Comparison of ENCODE assay signal across 9 mouse cellular contexts in genomic region chr7:4900523-4900851, GRCm38 (mm10). TPM values are rescaled to one million over a fixed set of nuclear protein-coding genes. Genes with fewer than 3 reads are reported as not detected.
DNase-seq lines count a peak whose midpoint lies in the region; ATAC-seq lines count a peak whose summit lies in the region.
"Had no signal": no experiment of that assay in that cellular context is flagged by ENCODE, and none has a peak within 500 bp of the region (broad histone marks: within the 10 kb centered on the region; RNA-seq: fewer than 3 reads in every experiment).

No protein-coding gene starts in this region.

- 0 out of 2 replicates have a peak overlapping the region, but pooled peaks have one; percentile 25 for H3K4me3 ChIP-seq in intestine, embryonic 14.5 days (ENCODE audit: low read depth, low read length)
- H3K4me3 ChIP-seq in intestine, embryonic 16.5 days (ENCODE audit: low read length): no peak overlapping the region
- peak overlapping the region; percentile 47 for H3K4me3 ChIP-seq in embryonic facial prominence, embryonic 10.5 days
- H3K4me3 ChIP-seq in hindbrain, embryonic 16.5 days (ENCODE audit: low read length): peak overlapping the region; percentile 33
- H3K4me3 ChIP-seq in midbrain, embryonic 14.5 days (replicated peaks; ENCODE audit: low read depth, low read length): peak overlapping the region; percentile 31

- ATAC-seq in intestine, embryonic 14.5 days (replicated peaks; ENCODE audit: low FRiP score, low TSS enrichment, low read depth): no peak
- ATAC-seq in intestine, embryonic 16.5 days: no peak
- peak; percentile 19 for ATAC-seq in hindbrain, embryonic 16.5 days
- no peak for ATAC-seq in midbrain, embryonic 14.5 days (ENCODE audit: low FRiP score, low TSS enrichment)

- DNase-seq in intestine, embryonic 14.5 days (ENCODE audit: low spot score): no peak
- no peak for DNase-seq in embryonic facial prominence, embryonic 10.5 days (ENCODE audit: low spot score)
- DNase-seq in midbrain, embryonic 14.5 days: no peak
- DNase-seq in retina, embryonic 14.5 days (ENCODE audit: low spot score): no peak
- DNase-seq in spleen, adult 18-20 months: no peak
- no peak for DNase-seq in layer of hippocampus, adult 9-10 months (ENCODE audit: low spot score)

- peak overlapping the region; percentile 59 for H3K4me2 ChIP-seq in intestine, embryonic 14.5 days (ENCODE audit: low read length)
- H3K4me2 ChIP-seq in intestine, embryonic 16.5 days (ENCODE audit: low read depth, low read length): no peak overlapping the region
- peak overlapping the region; percentile 76 for H3K4me2 ChIP-seq in hindbrain, embryonic 16.5 days (ENCODE audit: low read length)
- H3K4me2 ChIP-seq in midbrain, embryonic 14.5 days (ENCODE audit: low read length): peak overlapping the region; percentile 57

- H3K9me3 ChIP-seq in intestine, embryonic 14.5 days (ENCODE audit: control insufficient read depth, low read length): 0 out of 2 replicates have a peak, but pooled peaks cover 3% of the 10 kb centered on the region
- H3K9me3 ChIP-seq in intestine, embryonic 16.5 days (ENCODE audit: control insufficient read depth, low read length): no peaks in the 10 kb centered on the region; the same call in 1 of the 2 replicates
- peaks cover 6% of the 10 kb centered on the region for H3K9me3 ChIP-seq in embryonic facial prominence, embryonic 10.5 days
- peaks cover 3% of the 10 kb centered on the region; the same call in 1 of the 2 replicates for H3K9me3 ChIP-seq in hindbrain, embryonic 16.5 days (ENCODE audit: control insufficient read depth, low read length)
- H3K9me3 ChIP-seq in midbrain, embryonic 14.5 days (ENCODE audit: control insufficient read depth, low read length): 0 out of 2 replicates have a peak, but pooled peaks cover 3% of the 10 kb centered on the region

- H3K4me1 ChIP-seq in intestine, embryonic 14.5 days (replicated peaks; ENCODE audit: control insufficient read depth, insufficient read depth, low read length): 0 out of 2 replicates have a peak, but pooled peaks cover 5% of the 10 kb centered on the region
- H3K4me1 ChIP-seq in intestine, embryonic 16.5 days (ENCODE audit: control insufficient read depth, insufficient read depth, low read length): no peaks in the 10 kb centered on the region
- H3K4me1 ChIP-seq in embryonic facial prominence, embryonic 10.5 days: peaks cover 22% of the 10 kb centered on the region
- peaks cover 10% of the 10 kb centered on the region for H3K4me1 ChIP-seq in hindbrain, embryonic 16.5 days (ENCODE audit: control insufficient read depth, insufficient read depth, low read depth, low read length)
- H3K4me1 ChIP-seq in midbrain, embryonic 14.5 days (ENCODE audit: control insufficient read depth, insufficient read depth, low read length): peaks cover 3% of the 10 kb centered on the region; the same call in 1 of the 2 replicates

- H3K36me3 ChIP-seq in intestine, embryonic 14.5 days (ENCODE audit: control insufficient read depth, insufficient read depth, low read length): no peaks in the 10 kb centered on the region
- H3K36me3 ChIP-seq in intestine, embryonic 16.5 days (ENCODE audit: control insufficient read depth, insufficient read depth, low read length): no peaks in the 10 kb centered on the region
- no peaks in the 10 kb centered on the region for H3K36me3 ChIP-seq in embryonic facial prominence, embryonic 10.5 days (replicated peaks)
- no peaks in the 10 kb centered on the region for H3K36me3 ChIP-seq in hindbrain, embryonic 16.5 days (ENCODE audit: control insufficient read depth, insufficient read depth, low read length)
- H3K36me3 ChIP-seq in midbrain, embryonic 14.5 days (ENCODE audit: control insufficient read depth, insufficient read depth, low read length): no peaks in the 10 kb centered on the region

- no peak overlapping the region for H3K27ac ChIP-seq in intestine, embryonic 14.5 days (ENCODE audit: low read depth)
- no peak overlapping the region for H3K27ac ChIP-seq in intestine, embryonic 16.5 days (ENCODE audit: low read length)
- no peak overlapping the region for H3K27ac ChIP-seq in embryonic facial prominence, embryonic 10.5 days (replicated peaks)
- H3K27ac ChIP-seq in hindbrain, embryonic 16.5 days (ENCODE audit: low read depth, low read length): 0 out of 2 replicates have a peak overlapping the region, but pooled peaks have one; percentile 17
- H3K27ac ChIP-seq in midbrain, embryonic 14.5 days (replicated peaks; ENCODE audit: low read depth, low read length): no peak overlapping the region

- H3K9ac ChIP-seq in intestine, embryonic 14.5 days (ENCODE audit: low read length): no peak overlapping the region
- H3K9ac ChIP-seq in intestine, embryonic 16.5 days (ENCODE audit: low read depth, low read length): no peak overlapping the region
- no peak overlapping the region; the same call in 1 of the 2 replicates for H3K9ac ChIP-seq in hindbrain, embryonic 16.5 days (ENCODE audit: low read depth, low read length)
- H3K9ac ChIP-seq in midbrain, embryonic 14.5 days (replicated peaks; ENCODE audit: low read length): no peak overlapping the region

- 0 out of 2 replicates have a peak, but pooled peaks cover 2% of the 10 kb centered on the region for H3K27me3 ChIP-seq in intestine, embryonic 14.5 days (replicated peaks; ENCODE audit: control insufficient read depth, insufficient read depth, low read length)
- H3K27me3 ChIP-seq in intestine, embryonic 16.5 days (replicated peaks; ENCODE audit: control insufficient read depth, insufficient read depth, low read length): no peaks in the 10 kb centered on the region; the same call in 1 of the 2 replicates
- peaks cover 32% of the 10 kb centered on the region for H3K27me3 ChIP-seq in embryonic facial prominence, embryonic 10.5 days (replicated peaks; ENCODE audit: low read depth, poor library complexity, severe bottlenecking)
- H3K27me3 ChIP-seq in hindbrain, embryonic 16.5 days (replicated peaks; ENCODE audit: control insufficient read depth, insufficient read depth, low read length): no peaks in the 10 kb centered on the region
- H3K27me3 ChIP-seq in midbrain, embryonic 14.5 days (ENCODE audit: control insufficient read depth, insufficient read depth, low read length): no peaks in the 10 kb centered on the region

- WGBS in intestine, embryonic 14.5 days: 27% methylated on average over 11 of the region's 11 CpGs
- 35% methylated on average over 11 of the region's 11 CpGs for WGBS in intestine, embryonic 16.5 days
- 19% methylated on average over 11 of the region's 11 CpGs for WGBS in embryonic facial prominence, embryonic 10.5 days
- 21% methylated on average over 11 of the region's 11 CpGs for WGBS in hindbrain, embryonic 16.5 days
- 19% methylated on average over 11 of the region's 11 CpGs for WGBS in midbrain, embryonic 14.5 days

RNA-seq across cellular contexts. Expression of gene Gm36210, which starts 5.8 kb away (rescaled TPM):
- not detected in 2 replicates for polyA plus RNA-seq in intestine, embryonic 14.5 days (2014; fragmentation: Nextera tagmentation; extraction: Ambion mirVana)
- not detected in 2 replicates for polyA plus RNA-seq in intestine, embryonic 16.5 days (2015; fragmentation: Nextera tagmentation; extraction: Ambion mirVana)
- polyA plus RNA-seq in embryonic facial prominence, embryonic 10.5 days (2016; fragmentation: Nextera tagmentation; extraction: Ambion mirVana): 0.22 TPM in 1 of 2 replicates, not detected in the other
- polyA plus RNA-seq in hindbrain, embryonic 16.5 days (2015; fragmentation: Nextera tagmentation; extraction: Ambion mirVana): 0.48 and 0.52 TPM in 2 replicates
- 0.55 TPM in 1 of 2 replicates, not detected in the other for polyA plus RNA-seq in midbrain, embryonic 14.5 days (2014; fragmentation: Nextera tagmentation; extraction: Ambion mirVana)
- polyA plus RNA-seq: G1E had no signal

RNA-seq across cellular contexts. Expression of gene Zfp628, which starts 14.5 kb away (rescaled TPM):
- 3.3 and 4.0 TPM in 2 replicates for polyA plus RNA-seq in intestine, embryonic 14.5 days (2014; fragmentation: Nextera tagmentation; extraction: Ambion mirVana)
- polyA plus RNA-seq in intestine, embryonic 16.5 days (2015; fragmentation: Nextera tagmentation; extraction: Ambion mirVana): 2.7 TPM in 2 replicates
- 4.5 and 4.6 TPM in 2 replicates for polyA plus RNA-seq in embryonic facial prominence, embryonic 10.5 days (2016; fragmentation: Nextera tagmentation; extraction: Ambion mirVana)
- 3.2 and 4.2 TPM in 2 replicates for polyA plus RNA-seq in hindbrain, embryonic 16.5 days (2015; fragmentation: Nextera tagmentation; extraction: Ambion mirVana)
- 4.6 and 5.1 TPM in 2 replicates for polyA plus RNA-seq in midbrain, embryonic 14.5 days (2014; fragmentation: Nextera tagmentation; extraction: Ambion mirVana)

RNA-seq across cellular contexts. Expression of gene Nat14, which starts 21.3 kb away (rescaled TPM):
- polyA plus RNA-seq in intestine, embryonic 14.5 days (2014; fragmentation: Nextera tagmentation; extraction: Ambion mirVana): 3.1 and 3.3 TPM in 2 replicates
- polyA plus RNA-seq in intestine, embryonic 16.5 days (2015; fragmentation: Nextera tagmentation; extraction: Ambion mirVana): 3.1 and 3.6 TPM in 2 replicates
- polyA plus RNA-seq in embryonic facial prominence, embryonic 10.5 days (2016; fragmentation: Nextera tagmentation; extraction: Ambion mirVana): 4.9 and 5.3 TPM in 2 replicates
- 35.2 and 39.3 TPM in 2 replicates for polyA plus RNA-seq in hindbrain, embryonic 16.5 days (2015; fragmentation: Nextera tagmentation; extraction: Ambion mirVana)
- 24.0 and 28.9 TPM in 2 replicates for polyA plus RNA-seq in midbrain, embryonic 14.5 days (2014; fragmentation: Nextera tagmentation; extraction: Ambion mirVana)

RNA-seq across cellular contexts. Expression of gene Isoc2a, which starts 23.5 kb away (rescaled TPM):
- polyA plus RNA-seq in intestine, embryonic 14.5 days (2014; fragmentation: Nextera tagmentation; extraction: Ambion mirVana): 0.96 and 1.0 TPM in 2 replicates
- polyA plus RNA-seq in intestine, embryonic 16.5 days (2015; fragmentation: Nextera tagmentation; extraction: Ambion mirVana): 1.4 TPM in 2 replicates
- 0.68 and 0.86 TPM in 2 replicates for polyA plus RNA-seq in embryonic facial prominence, embryonic 10.5 days (2016; fragmentation: Nextera tagmentation; extraction: Ambion mirVana)
- polyA plus RNA-seq in hindbrain, embryonic 16.5 days (2015; fragmentation: Nextera tagmentation; extraction: Ambion mirVana): 0.89 and 0.93 TPM in 2 replicates
- 0.43 and 0.54 TPM in 2 replicates for polyA plus RNA-seq in midbrain, embryonic 14.5 days (2014; fragmentation: Nextera tagmentation; extraction: Ambion mirVana)

RNA-seq across cellular contexts. Expression of gene Ssc5d, which starts 25.1 kb away (rescaled TPM):
- polyA plus RNA-seq in intestine, embryonic 14.5 days (2014; fragmentation: Nextera tagmentation; extraction: Ambion mirVana): 3.7 and 4.0 TPM in 2 replicates
- polyA plus RNA-seq in intestine, embryonic 16.5 days (2015; fragmentation: Nextera tagmentation; extraction: Ambion mirVana): 3.6 and 3.7 TPM in 2 replicates
- 1.4 and 1.7 TPM in 2 replicates for polyA plus RNA-seq in embryonic facial prominence, embryonic 10.5 days (2016; fragmentation: Nextera tagmentation; extraction: Ambion mirVana)
- 1.1 and 2.4 TPM in 2 replicates for polyA plus RNA-seq in hindbrain, embryonic 16.5 days (2015; fragmentation: Nextera tagmentation; extraction: Ambion mirVana)
- 0.12 and 0.84 TPM in 2 replicates for polyA plus RNA-seq in midbrain, embryonic 14.5 days (2014; fragmentation: Nextera tagmentation; extraction: Ambion mirVana)
